Mouse (Mus musculus) forebrain, embryonic 13.5 days (tissue): ENCODE measurements around the gene Mtcl1. TPM values are rescaled to one million over a fixed set of nuclear protein-coding genes. Genes with fewer than 3 reads are reported as not detected.

Source experiments
- ATAC-seq: fragments of 200-750 bp; cut with Nextera tagmentation; 2 replicates; pipeline ENCODE4 v1.8.0; 2017
- H3K27ac ChIP-seq: fragments of 300-500 bp; sonication (generic); 2 replicates; pipeline ENCODE4 v1.5.1; 2015; ENCODE audit warnings: inconsistent platforms, mild to moderate bottlenecking, moderate library complexity
- H3K27me3 ChIP-seq: fragments of 300-500 bp; sonication (generic); 2 replicates; pipeline ENCODE4 v1.6.1; 2015; ENCODE audit warnings: mild to moderate bottlenecking, inconsistent platforms
- H3K36me3 ChIP-seq: fragments of 300-500 bp; sonication (generic); 2 replicates; pipeline ENCODE4 v1.6.1; 2015; ENCODE audit warnings: mild to moderate bottlenecking, inconsistent platforms; ENCODE audit not compliant: poor library complexity, severe bottlenecking
- H3K4me1 ChIP-seq: fragments of 300-500 bp; sonication (generic); 2 replicates; pipeline ENCODE4 v1.6.1; 2015; ENCODE audit warnings: inconsistent platforms
- H3K4me2 ChIP-seq: fragments of 300-500 bp; sonication (generic); 2 replicates; pipeline ENCODE4 v1.6.1; 2015; ENCODE audit warnings: inconsistent platforms, mild to moderate bottlenecking, moderate library complexity
- H3K4me3 ChIP-seq: fragments of 300-500 bp; sonication (generic); 2 replicates; pipeline ENCODE4 v1.5.1; 2015; ENCODE audit warnings: mild to moderate bottlenecking, inconsistent platforms
- H3K9ac ChIP-seq: fragments of 300-500 bp; sonication (generic); 2 replicates; pipeline ENCODE4 v1.6.1; 2015; ENCODE audit warnings: mild to moderate bottlenecking, inconsistent platforms
- H3K9me3 ChIP-seq: fragments of 300-500 bp; sonication (generic); replicated peaks from 2 replicates; pipeline ENCODE4 v1.6.1; 2016; ENCODE audit warnings: inconsistent platforms
- WGBS: fragments of 180-500 bp; shearing (Covaris S2); methylation state at CpG from one replicate; pipeline ENCODE4 v1.1.7; 2015; 5-methylcytosine and 5-hydroxymethylcytosine counted together
- polyA plus RNA-seq: library from polyadenylated mRNA; unstranded; fragments of >200 nt; fragmentation: Nextera tagmentation; extraction: Ambion mirVana; gene quantifications from 2 replicates; pipeline ENCODE4 v1.2.1, GENCODE M21; 2015

Gene Mtcl1
- polyA plus RNA-seq, 1 experiment from 2014 or later = 33.9 TPM

DNA sequence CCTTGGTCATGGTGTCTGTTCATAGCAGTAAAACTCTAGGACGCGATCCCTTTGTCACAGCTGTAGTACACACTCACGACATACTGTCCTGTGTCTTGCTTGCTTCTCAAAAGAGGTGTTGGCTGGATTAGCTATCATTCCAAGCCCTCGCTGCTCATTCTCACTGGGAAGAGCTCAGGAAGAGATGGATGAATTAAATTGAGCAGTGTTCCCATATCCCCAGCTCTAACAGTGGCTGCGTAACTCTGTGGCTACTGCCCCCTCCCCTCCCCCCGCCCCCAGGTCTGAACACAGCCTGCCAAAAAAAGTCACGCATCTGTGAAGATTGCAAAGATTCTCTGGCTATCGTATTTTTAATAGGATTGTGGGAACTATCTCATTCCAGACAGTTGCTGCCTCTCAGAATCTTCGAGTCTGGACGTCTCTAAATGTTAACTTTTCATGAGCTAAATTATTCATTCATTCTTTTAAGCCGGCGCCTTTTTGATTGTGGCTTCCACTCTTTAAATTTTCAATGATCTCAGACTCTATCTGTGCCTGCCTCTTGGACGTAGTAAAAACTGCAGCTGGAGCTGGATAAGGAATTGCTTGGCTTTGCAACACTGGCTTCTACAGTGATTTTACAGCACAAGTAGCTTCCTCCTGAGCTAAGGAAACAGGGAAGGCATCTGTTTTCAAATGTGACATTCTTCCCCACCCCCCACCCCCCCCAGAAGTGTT, 134.8 kb downstream of the Mtcl1 start:
- Histone ChIP-seq H3K4me3 (no peak overlapping the region), H3K9me3 (no peaks in the 10 kb centered on the region), H3K27ac (no peak overlapping the region), H3K4me2 (no peak overlapping the region), H3K27me3 (no peaks in the 10 kb centered on the region), H3K9ac (no peak overlapping the region), H3K4me1 (peaks cover 16% of the 10 kb centered on the region), H3K36me3 (no peaks in the 10 kb centered on the region)
- 66% methylated on average over 13 of the region's 13 CpGs for WGBS
- no peak for ATAC-seq

DNA sequence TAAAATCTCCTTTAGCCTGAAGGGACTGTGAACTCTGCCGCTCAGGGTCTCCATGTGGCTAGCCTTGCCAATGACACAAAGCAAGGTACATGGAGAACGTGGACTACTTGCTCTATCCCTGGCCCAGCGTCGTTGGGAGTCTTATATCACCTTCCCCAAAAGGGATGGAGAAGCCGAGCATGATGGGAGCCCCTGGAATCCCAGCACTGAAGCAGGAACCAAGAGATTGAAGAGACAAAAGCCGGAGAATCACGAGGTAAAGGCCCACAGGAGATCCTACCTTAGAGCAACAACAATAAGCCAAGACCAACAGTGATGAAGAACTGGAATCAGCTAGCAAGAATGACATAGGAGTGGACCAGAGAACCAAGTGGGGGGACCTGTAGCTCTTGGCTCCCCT, 147.6 kb downstream of the Mtcl1 start:
- no peak overlapping the region for H3K4me3 ChIP-seq
- H3K9ac ChIP-seq = no peak overlapping the region
- no peaks in the 10 kb centered on the region for H3K27me3 ChIP-seq
- no peaks in the 10 kb centered on the region for H3K36me3 ChIP-seq
- ATAC-seq = no peak
- no peaks in the 10 kb centered on the region for H3K4me1 ChIP-seq
- no peak overlapping the region for H3K4me2 ChIP-seq
- no peaks in the 10 kb centered on the region for H3K9me3 ChIP-seq
- 86% methylated on average over 7 of the region's 7 CpGs for WGBS
- H3K27ac ChIP-seq = no peak overlapping the region

DNA sequence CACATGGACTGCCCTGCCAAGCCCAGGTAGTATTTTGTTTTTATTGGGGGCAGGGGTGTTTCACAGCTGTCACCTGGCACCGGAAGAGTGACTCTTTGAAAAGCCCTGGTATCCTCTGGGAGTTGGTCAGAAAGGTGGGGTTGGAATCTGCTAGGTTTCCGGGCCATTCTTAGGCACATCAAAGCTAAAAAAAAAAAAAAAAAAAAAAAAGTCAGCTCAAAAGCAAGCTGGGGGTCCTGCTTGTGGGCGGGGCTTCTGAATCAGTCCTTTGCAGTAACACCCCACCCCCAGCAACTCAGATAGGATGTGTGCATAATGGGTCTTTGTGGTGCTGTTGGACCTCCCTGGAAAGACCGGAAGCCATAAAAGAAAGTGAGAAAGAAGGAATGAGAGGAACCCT, 148.3 kb downstream of the Mtcl1 start:
- Histone ChIP-seq H3K27ac (no peak overlapping the region), H3K9me3 (no peaks in the 10 kb centered on the region), H3K4me3 (no peak overlapping the region), H3K9ac (no peak overlapping the region), H3K36me3 (no peaks in the 10 kb centered on the region), H3K27me3 (no peaks in the 10 kb centered on the region), H3K4me1 (no peaks in the 10 kb centered on the region), H3K4me2 (no peak overlapping the region)
- no peak for ATAC-seq
- 81% methylated on average over 4 of the region's 4 CpGs for WGBS

DNA sequence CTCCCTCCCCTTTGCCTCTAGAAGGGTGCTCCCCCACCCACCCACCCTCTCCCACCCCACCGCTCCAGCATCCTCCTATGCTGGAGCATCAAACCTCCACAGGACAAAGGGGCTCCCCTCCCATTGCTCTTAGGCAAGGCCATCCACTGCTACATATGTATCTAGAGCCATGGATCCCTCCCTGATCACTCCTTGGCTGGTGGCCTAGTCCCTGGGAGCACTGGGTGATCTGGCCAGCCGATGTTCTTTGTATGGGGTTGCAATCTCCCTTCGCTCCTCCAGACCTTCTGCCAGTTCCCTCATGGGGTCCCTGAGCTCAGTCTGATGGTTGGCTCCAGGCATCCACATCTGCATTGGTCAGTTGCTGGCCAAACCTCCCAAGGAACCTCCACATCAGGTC, 151.8 kb downstream of the Mtcl1 start:
- Histone ChIP-seq H3K4me3 (no peak overlapping the region), H3K4me1 (no peaks in the 10 kb centered on the region), H3K27me3 (no peaks in the 10 kb centered on the region), H3K27ac (no peak overlapping the region), H3K9ac (no peak overlapping the region), H3K36me3 (no peaks in the 10 kb centered on the region), H3K4me2 (no peak overlapping the region), H3K9me3 (no peaks in the 10 kb centered on the region)
- ATAC-seq = no peak
- 96% methylated on average over 3 of the region's 3 CpGs for WGBS

DNA sequence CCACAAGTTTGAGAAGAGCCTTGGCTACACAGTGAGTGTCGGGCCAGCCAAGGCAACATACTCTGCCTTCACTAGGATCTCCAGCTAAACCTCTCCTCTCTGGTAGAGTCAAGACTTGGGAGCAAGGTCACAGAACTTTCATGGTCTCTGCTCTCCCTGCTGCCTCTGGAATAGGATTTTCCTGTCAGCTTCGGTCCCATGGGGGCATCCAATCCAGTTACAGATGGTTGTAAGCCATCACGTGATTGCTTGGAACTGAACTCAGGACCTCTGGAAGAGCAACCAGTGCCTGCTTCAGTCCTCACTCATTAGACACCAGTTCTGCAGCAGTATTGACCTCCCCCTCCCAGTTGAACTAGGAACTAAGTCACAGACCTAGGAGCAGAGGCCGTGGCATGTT, 156.0 kb downstream of the Mtcl1 start:
- 93% methylated on average over 4 of the region's 4 CpGs for WGBS
- no peak overlapping the region for H3K4me3 ChIP-seq
- no peak overlapping the region for H3K9ac ChIP-seq
- no peak overlapping the region for H3K27ac ChIP-seq
- no peaks in the 10 kb centered on the region for H3K27me3 ChIP-seq
- 0 out of 2 replicates have a peak, but pooled peaks cover 4% of the 10 kb centered on the region for H3K9me3 ChIP-seq
- no peak overlapping the region for H3K4me2 ChIP-seq
- no peak for ATAC-seq
- H3K4me1 ChIP-seq = no peaks in the 10 kb centered on the region
- no peaks in the 10 kb centered on the region for H3K36me3 ChIP-seq

DNA sequence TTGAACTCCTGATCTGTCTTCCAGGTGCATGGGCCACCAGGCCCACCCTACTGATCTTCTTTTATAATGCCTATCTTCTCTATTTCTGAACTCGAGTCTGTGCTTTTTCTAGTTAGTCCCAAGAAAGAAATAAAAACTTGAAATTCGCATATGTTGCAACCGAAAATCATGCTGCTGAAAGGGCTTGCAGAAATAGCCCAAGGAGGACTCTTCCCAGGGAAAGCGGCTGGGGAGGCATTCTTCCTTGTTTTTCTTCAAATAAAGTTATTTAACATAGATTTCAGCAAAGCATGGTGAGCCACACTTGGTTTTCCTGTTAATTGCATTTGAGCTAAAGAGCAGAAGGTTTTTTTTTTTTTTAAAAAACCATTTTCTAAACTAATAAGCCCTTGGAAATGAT, 159.7 kb downstream of the Mtcl1 start:
- H3K36me3 ChIP-seq = no peaks in the 10 kb centered on the region
- no peak overlapping the region for H3K4me3 ChIP-seq
- no peak for ATAC-seq
- H3K9ac ChIP-seq = no peak overlapping the region
- WGBS = 88% methylated on average over 4 of the region's 4 CpGs
- no peaks in the 10 kb centered on the region for H3K27me3 ChIP-seq
- 0 out of 2 replicates have a peak, but pooled peaks cover 4% of the 10 kb centered on the region for H3K9me3 ChIP-seq
- H3K4me1 ChIP-seq = no peaks in the 10 kb centered on the region
- H3K27ac ChIP-seq = no peak overlapping the region
- H3K4me2 ChIP-seq = no peak overlapping the region

Other genes with a start within 250 kb of the Mtcl1 start
- gene Rab12, start 70.0 kb upstream of the Mtcl1 start, polyA plus RNA-seq = 43.0 and 48.0 TPM in 2 replicates
- gene Themis3, start 144.9 kb upstream of the Mtcl1 start, polyA plus RNA-seq = not detected in 2 replicates